Comparison of ENCODE assay signal across 27 mouse cellular contexts in genomic region chr3:65714372-65714771, GRCm38 (mm10). TPM values are rescaled to one million over a fixed set of nuclear protein-coding genes. Genes with fewer than 3 reads are reported as not detected.
DNase-seq lines count a peak whose midpoint lies in the region; ATAC-seq and TF ChIP-seq lines count a peak whose summit lies in the region.
"Had no signal": no experiment of that assay in that cellular context is flagged by ENCODE, and none has a peak within 500 bp of the region (broad histone marks: within the 10 kb centered on the region; RNA-seq: fewer than 3 reads in every experiment).

No protein-coding gene starts in this region.

- 88% methylated on average over 3 of the region's 3 CpGs for WGBS in hindbrain, embryonic 10.5 days
- 63% methylated on average over 3 of the region's 3 CpGs for WGBS in liver, postnatal 0 days (ENCODE audit: insufficient replicate concordance)

- no peaks in the 10 kb centered on the region for H3K9me3 ChIP-seq in hindbrain, embryonic 10.5 days
- no peaks in the 10 kb centered on the region for H3K9me3 ChIP-seq in liver, postnatal 0 days (ENCODE audit: low read length)
- H3K9me3 ChIP-seq: embryonic facial prominence, embryonic 10.5 days; embryonic facial prominence, embryonic 12.5 days; forebrain, embryonic 10.5 days; forebrain, embryonic 12.5 days; G1E had no signal

- no peak overlapping the region for H3K4me3 ChIP-seq in hindbrain, embryonic 10.5 days
- H3K4me3 ChIP-seq in liver, postnatal 0 days (ENCODE audit: low read depth, low read length): no peak overlapping the region
- H3K4me3 ChIP-seq: embryonic facial prominence, embryonic 10.5 days; embryonic facial prominence, embryonic 12.5 days; forebrain, embryonic 10.5 days; forebrain, embryonic 12.5 days had no signal

- H3K9ac ChIP-seq in liver, postnatal 0 days (replicated peaks): no peak overlapping the region
- H3K9ac ChIP-seq: embryonic facial prominence, embryonic 12.5 days; forebrain, embryonic 12.5 days had no signal

- no peak for TF ChIP-seq EP300 in liver, postnatal 0 days (IDR thresholded peaks at IDR 0.05; ENCODE audit: low read depth)

- no peaks in the 10 kb centered on the region for H3K36me3 ChIP-seq in hindbrain, embryonic 10.5 days
- no peaks in the 10 kb centered on the region for H3K36me3 ChIP-seq in liver, postnatal 0 days (replicated peaks; ENCODE audit: insufficient read depth, low read length)
- H3K36me3 ChIP-seq: embryonic facial prominence, embryonic 10.5 days; embryonic facial prominence, embryonic 12.5 days; forebrain, embryonic 10.5 days; forebrain, embryonic 12.5 days; G1E had no signal

- no peaks in the 10 kb centered on the region for H3K4me1 ChIP-seq in hindbrain, embryonic 10.5 days (replicated peaks)
- no peaks in the 10 kb centered on the region for H3K4me1 ChIP-seq in liver, postnatal 0 days (ENCODE audit: insufficient read depth)
- H3K4me1 ChIP-seq: embryonic facial prominence, embryonic 10.5 days; embryonic facial prominence, embryonic 12.5 days; forebrain, embryonic 12.5 days had no signal

- peak; percentile 96 for ATAC-seq in granulocyte monocyte progenitor cell, adult 5-6 weeks (replicated peaks; ENCODE audit: poor library complexity, severe bottlenecking)
- ATAC-seq in liver, postnatal 0 days: no peak
- ATAC-seq: activated CD4-positive, CD25-positive, alpha-beta regulatory T cell, adult 4 months; CD4-positive, CD25-positive, alpha-beta regulatory T cell, adult 4 months; forebrain, embryonic 14.5 days; forebrain, embryonic 16.5 days; Patski had no signal

- no peaks in the 10 kb centered on the region for H3K27me3 ChIP-seq in hindbrain, embryonic 10.5 days (ENCODE audit: insufficient read depth, poor library complexity, severe bottlenecking)
- H3K27me3 ChIP-seq in liver, postnatal 0 days (ENCODE audit: insufficient read depth, low read length): no peaks in the 10 kb centered on the region
- H3K27me3 ChIP-seq: CH12.LX; embryonic facial prominence, embryonic 12.5 days; forebrain, embryonic 12.5 days; Patski had no signal

- TF ChIP-seq CTCF in liver, postnatal 0 days (IDR thresholded peaks at IDR 0.05; ENCODE audit: low read depth): no peak

- peak; percentile 26 for DNase-seq in adipocyte (ENCODE audit: low spot score)
- DNase-seq in fat pad, adult 2 months (ENCODE audit: extremely low read depth, low read depth, low spot score): peak; percentile 16
- no peak for DNase-seq in cerebellum, postnatal 4 days (ENCODE audit: low spot score in 2 of 2)
- no peak for DNase-seq in kidney, adult 18-20 months
- DNase-seq in hindbrain, embryonic 10.5 days (ENCODE audit: low spot score): no peak
- no peak for DNase-seq in liver, postnatal 0 days
- DNase-seq: adrenal gland, adult 2 months; adrenal gland, postnatal 10 days; adrenal gland, postnatal 25 days; B cell, adult 2 months; cerebellum, adult 11-12 months; cerebellum, adult 2 months; cerebellum, adult 9-10 months; cerebellum, postnatal 10 days; cerebellum, postnatal 25 days had no signal

- no peak overlapping the region for H3K27ac ChIP-seq in hindbrain, embryonic 10.5 days
- no peak overlapping the region for H3K27ac ChIP-seq in liver, postnatal 0 days (ENCODE audit: low read depth)
- H3K27ac ChIP-seq: embryonic facial prominence, embryonic 10.5 days; embryonic facial prominence, embryonic 12.5 days; forebrain, embryonic 10.5 days; forebrain, embryonic 12.5 days had no signal

- H3K4me2 ChIP-seq in liver, postnatal 0 days (ENCODE audit: low read depth, low read length): no peak overlapping the region
- H3K4me2 ChIP-seq: embryonic facial prominence, embryonic 12.5 days; forebrain, embryonic 12.5 days had no signal

RNA-seq across cellular contexts. Expression of gene Lekr1, which starts 48.3 kb away (rescaled TPM):
- total RNA-seq in granulocyte monocyte progenitor cell, adult 5-6 weeks (2014; fragmentation: Nextera tagmentation): 1.9 and 2.7 TPM in 2 replicates
- total RNA-seq in granulocyte monocyte progenitor cell, adult 5-6 weeks (2017): 5.9 and 11.2 TPM in 2 replicates
- polyA plus RNA-seq in hindbrain, embryonic 10.5 days (2016; fragmentation: Nextera tagmentation; extraction: Ambion mirVana): 2.9 and 3.7 TPM in 2 replicates
- 1.0 TPM in 2 replicates for polyA plus RNA-seq in liver, postnatal 0 days (2015; fragmentation: Nextera tagmentation; extraction: Ambion mirVana)
- polyA plus RNA-seq: adrenal gland, adult 2 months; G1E had no signal

Comparison
In these comparisons a context has a peak if more than half of its experiments do, and no peak if none do; other contexts are left out.
1. DNase-seq: peak in adipocyte (single experiment) and fat pad, adult 2 months (single experiment); none in cerebellum, postnatal 4 days (0 of 2), kidney, adult 18-20 months (single experiment), hindbrain, embryonic 10.5 days (single experiment) and liver, postnatal 0 days (single experiment).